Mouse (Mus musculus) layer of hippocampus, adult 8-10 months (tissue): ENCODE data around the gene Rab40c. TPM values are rescaled to one million over a fixed set of nuclear protein-coding genes. Genes with fewer than 3 reads are reported as not detected.

ENCODE experiments used
- total RNA-seq, 4 experiments: library from RNA; stranded (reverse); gene quantifications; 2 replicates each; pipeline ENCODE4 v1.2.4; 2022

The Rab40c gene
- total RNA-seq, 4 experiments from 2014 or later: 42.0 to 72.9 (median 46.4) TPM

Other genes starting within 250 kb of the Rab40c start
- 100 to 1,000 TPM; 115 to 135 (median 117) TPM for gene Gng13, start 202.6 kb downstream of the Rab40c start, total RNA-seq
- gene Chtf18, start 192.3 kb downstream of the Rab40c start, total RNA-seq: 1 to 10 TPM; 1.3 to 4.9 (median 2.0) TPM
- gene Rpusd1, start 192.1 kb downstream of the Rab40c start, total RNA-seq: 10 to 100 TPM; 51.7 to 56.8 (median 54.0) TPM
- under 1 TPM in 3 of 4 experiments, not detected in 1; 0.13 to 0.41 (median 0.23) TPM for gene Mslnl, start 183.7 kb downstream of the Rab40c start, total RNA-seq
- gene Msln, start 165.3 kb downstream of the Rab40c start, total RNA-seq: 1 to 10 TPM in 2 of 4 experiments, under 1 TPM in 2; 0.21 to 1.8 (median 0.92) TPM
- gene Narfl, start 146.0 kb downstream of the Rab40c start, total RNA-seq: 10 to 100 TPM; 33.0 to 45.0 (median 34.2) TPM
- 100 to 1,000 TPM in 2 of 4 experiments, 10 to 100 TPM in 2; 94.5 to 130 (median 112) TPM for gene Haghl, start 134.1 kb downstream of the Rab40c start, total RNA-seq
- gene Ccdc78, start 133.1 kb downstream of the Rab40c start, total RNA-seq: under 1 TPM; 0.43 to 1.00 (median 0.94) TPM
- gene Fam173a, start 126.8 kb downstream of the Rab40c start, total RNA-seq: 100 to 1,000 TPM in 2 of 4 experiments, 10 to 100 TPM in 2; 93.0 to 103 (median 99.1) TPM
- 1 to 10 TPM in 1 of 4 experiments, not detected in 3; 1.5 TPM for gene AC134908.4, start 124.1 kb downstream of the Rab40c start, total RNA-seq
- gene Metrn, start 122.6 kb downstream of the Rab40c start, total RNA-seq: 10 to 100 TPM; 66.8 to 93.2 (median 84.5) TPM
- gene Fbxl16, start 110.6 kb downstream of the Rab40c start, total RNA-seq: 100 to 1,000 TPM; 532 to 577 (median 554) TPM
- gene Wdr24, start 96.1 kb downstream of the Rab40c start, total RNA-seq: 10 to 100 TPM; 22.8 to 29.0 (median 26.5) TPM
- gene Jmjd8, start 90.9 kb downstream of the Rab40c start, total RNA-seq: 10 to 100 TPM; 61.0 to 63.6 (median 61.8) TPM
- 100 to 1,000 TPM; 151 to 155 (median 152) TPM for gene Stub1, start 86.3 kb downstream of the Rab40c start, total RNA-seq
- 10 to 100 TPM; 31.6 to 44.8 (median 40.9) TPM for gene Rhbdl1, start 82.4 kb downstream of the Rab40c start, total RNA-seq
- 10 to 100 TPM; 21.4 to 27.6 (median 25.7) TPM for gene Gm20683, start 78.0 kb downstream of the Rab40c start, total RNA-seq
- gene Rhot2, start 74.9 kb downstream of the Rab40c start, total RNA-seq: 100 to 1,000 TPM in 1 of 4 experiments, 10 to 100 TPM in 3; 81.2 to 107 (median 93.1) TPM
- 10 to 100 TPM; 19.0 to 28.8 (median 23.6) TPM for gene Wdr90, start 58.2 kb downstream of the Rab40c start, total RNA-seq
- gene Mcrip2, start 51.0 kb downstream of the Rab40c start, total RNA-seq: 10 to 100 TPM; 16.9 to 26.9 (median 21.5) TPM
- gene Mettl26, start 44.7 kb downstream of the Rab40c start, total RNA-seq: 10 to 100 TPM; 37.5 to 42.2 (median 39.1) TPM
- 1 to 10 TPM; 1.6 to 2.4 (median 1.9) TPM for gene Wfikkn1, start 38.9 kb downstream of the Rab40c start, total RNA-seq
- 100 to 1,000 TPM; 104 to 128 (median 120) TPM for gene Pigq, start 25.2 kb upstream of the Rab40c start, total RNA-seq
- gene Nhlrc4, start 25.2 kb upstream of the Rab40c start, total RNA-seq: 1 to 10 TPM in 1 of 4 experiments, under 1 TPM in 2, not detected in 1; 0.16 to 2.8 (median 0.28) TPM
- gene A930017K11Rik, start 32.8 kb upstream of the Rab40c start, total RNA-seq: 1 to 10 TPM in 1 of 4 experiments, under 1 TPM in 3; 0.77 to 1.2 (median 0.88) TPM
- gene Capn15, start 66.1 kb upstream of the Rab40c start, total RNA-seq: 10 to 100 TPM; 45.4 to 61.2 (median 53.8) TPM
- 100 to 1,000 TPM in 3 of 4 experiments, 10 to 100 TPM in 1; 96.5 to 113 (median 102) TPM for gene Rab11fip3, start 149.8 kb upstream of the Rab40c start, total RNA-seq
- 10 to 100 TPM; 27.6 to 31.2 (median 29.7) TPM for gene Decr2, start 170.6 kb upstream of the Rab40c start, total RNA-seq
- gene Nme4, start 175.9 kb upstream of the Rab40c start, total RNA-seq: 1 to 10 TPM; 5.1 to 6.3 (median 5.4) TPM
- 10 to 100 TPM; 13.8 to 16.2 (median 15.5) TPM for gene Tmem8, start 193.6 kb upstream of the Rab40c start, total RNA-seq
- gene Mrpl28, start 203.8 kb upstream of the Rab40c start, total RNA-seq: 10 to 100 TPM; 58.1 to 71.4 (median 62.0) TPM
- 10 to 100 TPM; 26.7 to 31.1 (median 29.5) TPM for gene Axin1, start 219.0 kb upstream of the Rab40c start, total RNA-seq